Mouse (Mus musculus) ES-Bruce4 (cell line): ENCODE results near the gene Arhgap44. TPM values are rescaled to one million over a fixed set of nuclear protein-coding genes. Genes with fewer than 3 reads are reported as not detected.

Source experiments
- H3K27ac ChIP-seq: 2 replicates; pipeline ENCODE4 v1.5.1; 2012; ENCODE audit warnings: low read length, inconsistent platforms; ENCODE audit not compliant: insufficient read depth
- H3K27me3 ChIP-seq: 2 replicates; pipeline ENCODE4 v1.6.1; 2012; ENCODE audit warnings: mild to moderate bottlenecking, low read length, inconsistent platforms; ENCODE audit not compliant: control insufficient read depth, poor library complexity, insufficient read depth, severe bottlenecking
- H3K36me3 ChIP-seq: 2 replicates; pipeline ENCODE4 v1.6.1; 2012; ENCODE audit warnings: inconsistent platforms, mild to moderate bottlenecking, low read length, moderate library complexity; ENCODE audit not compliant: control insufficient read depth, poor library complexity, insufficient read depth, severe bottlenecking
- H3K4me1 ChIP-seq: one replicate; pipeline ENCODE4 v1.8.1; 2011; ENCODE audit warnings: low read length; ENCODE audit not compliant: control insufficient read depth, insufficient read depth
- H3K4me3 ChIP-seq: 2 replicates; pipeline ENCODE4 v1.5.1; 2011; ENCODE audit warnings: low read depth, mild to moderate bottlenecking, low read length
- H3K9ac ChIP-seq: 2 replicates; pipeline ENCODE4 v1.6.1; 2012; ENCODE audit warnings: low read depth, mild to moderate bottlenecking, inconsistent platforms; ENCODE audit not compliant: poor library complexity, severe bottlenecking
- H3K9me3 ChIP-seq: replicated peaks from 2 replicates; pipeline ENCODE4 v1.6.1; 2012; ENCODE audit warnings: mild to moderate bottlenecking, low read length, inconsistent platforms; ENCODE audit not compliant: control insufficient read depth, poor library complexity, insufficient read depth, severe bottlenecking
- CTCF ChIP-seq: IDR thresholded peaks from one replicate; pipeline ENCODE4 v1.8.1; 2011; ENCODE audit warnings: low read depth, low read length
- EP300 ChIP-seq: IDR thresholded peaks from 2 replicates; pipeline ENCODE4 v1.6.1; 2011; ENCODE audit warnings: low read depth, low read length; ENCODE audit not compliant: insufficient read depth
- POLR2A ChIP-seq: IDR thresholded peaks from one replicate; pipeline ENCODE4 v1.8.1; 2011; ENCODE audit warnings: low read length; ENCODE audit not compliant: insufficient read depth
- polyA plus RNA-seq: library from polyadenylated mRNA; stranded (reverse); fragments of >200 nt; gene quantifications from 2 replicates; pipeline ENCODE4 v1.2.4, GENCODE M21; 2011; ENCODE audit warnings: low read depth; ENCODE audit not compliant: missing spikeins, insufficient read depth, insufficient read length

Arhgap44 gene
- polyA plus RNA-seq, 1 experiment: 8.6 TPM

DNA sequence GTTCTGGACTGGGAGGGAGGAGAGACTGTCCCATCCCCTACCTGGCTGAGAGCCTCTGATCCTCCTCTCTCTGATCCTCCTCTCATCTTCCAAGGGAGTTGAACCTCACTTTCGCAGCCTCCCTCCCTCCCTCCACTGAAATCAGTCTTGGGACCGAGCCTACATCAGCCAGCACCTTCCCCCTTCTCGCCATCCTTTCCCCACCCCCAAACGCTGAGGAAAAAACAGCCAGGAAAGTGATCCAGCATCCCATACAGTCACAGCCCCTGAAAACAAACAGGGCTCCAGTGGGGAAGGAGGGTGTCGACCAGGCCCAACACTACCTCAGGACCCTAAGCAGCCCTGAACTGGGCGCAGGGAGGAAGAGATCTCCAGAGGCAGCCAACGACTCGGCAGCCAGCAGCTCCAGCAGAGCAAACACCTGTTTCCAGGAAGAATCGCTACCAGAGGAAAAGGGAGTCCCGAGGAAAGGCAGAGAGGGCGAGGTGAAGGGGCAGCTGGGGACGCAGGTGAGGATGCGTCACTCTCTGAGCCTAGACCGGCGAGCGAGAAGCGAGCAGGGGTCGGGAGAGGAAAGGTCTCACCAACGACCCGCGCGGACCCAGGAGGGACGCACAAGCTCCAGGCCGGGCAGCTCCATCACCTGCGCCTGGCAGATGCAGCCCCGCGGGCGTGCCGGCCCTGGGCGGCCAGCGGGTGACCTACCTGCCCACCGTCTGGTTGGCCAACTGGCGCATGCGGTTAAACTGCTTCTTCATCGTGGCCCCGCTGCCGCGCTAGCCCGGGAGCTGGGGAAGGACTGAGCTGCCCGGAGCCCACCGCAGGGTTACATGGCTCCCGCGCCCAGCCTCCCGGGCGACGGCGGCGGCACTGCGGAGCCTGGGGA is 637 bp downstream of the Arhgap44 start:
- Histone ChIP-seq H3K36me3 (no peaks in the 10 kb centered on the region), H3K27ac (no peak overlapping the region), H3K4me3 (peak overlapping the region; percentile 83), H3K27me3 (no peaks in the 10 kb centered on the region), H3K4me1 (no peaks in the 10 kb centered on the region), H3K9ac (peak overlapping the region; percentile 80), H3K9me3 (no peaks in the 10 kb centered on the region)
- TF ChIP-seq POLR2A: no peak
- TF ChIP-seq CTCF: no peak
- no peak for TF ChIP-seq EP300

DNA sequence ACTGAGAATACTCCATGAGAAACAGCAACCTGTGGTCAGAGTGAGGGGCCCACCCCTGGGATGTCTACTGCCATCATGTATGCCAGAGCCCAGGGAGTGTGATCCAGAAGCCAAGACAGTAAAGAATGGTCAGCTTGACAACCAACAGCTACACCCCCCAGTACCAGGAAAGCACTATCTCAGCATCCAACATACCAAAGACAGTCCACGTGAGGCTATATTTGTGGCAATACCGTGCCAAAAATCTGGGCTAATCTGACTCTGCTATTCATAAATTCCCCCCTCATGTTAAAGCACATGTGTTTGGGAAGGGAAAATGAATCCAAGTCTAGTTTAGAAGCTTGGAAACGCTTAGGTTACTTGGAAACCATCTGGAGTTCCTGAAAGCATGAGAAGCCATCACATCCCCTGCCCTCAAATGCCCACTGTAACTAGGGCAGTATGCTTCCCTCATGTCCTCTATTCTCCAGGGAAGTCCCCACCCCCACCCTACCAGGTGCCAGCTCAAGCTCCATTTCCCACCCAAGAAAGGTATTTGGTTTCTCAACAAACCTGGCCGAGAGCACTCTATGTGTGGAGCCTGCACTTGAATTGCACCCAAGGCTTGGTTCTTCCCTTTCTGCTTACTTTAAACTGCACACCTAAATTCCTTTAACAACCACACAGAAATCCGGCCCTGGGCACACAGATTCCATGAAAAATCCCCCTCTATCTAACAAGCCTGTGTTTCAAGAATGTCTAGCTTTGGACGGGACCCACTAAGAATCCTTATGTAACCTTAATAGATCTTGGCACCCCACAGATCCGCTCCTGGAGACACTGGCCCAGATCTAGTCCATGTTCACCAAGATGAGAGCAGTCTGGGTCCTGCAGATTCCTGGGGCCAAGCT is 1.5 kb downstream of the Arhgap44 start:
- peak overlapping the region; percentile 80; the same call in 1 of the 2 replicates for H3K9ac ChIP-seq
- no peak overlapping the region for H3K27ac ChIP-seq
- peak overlapping the region; percentile 83 for H3K4me3 ChIP-seq
- no peaks in the 10 kb centered on the region for H3K9me3 ChIP-seq
- H3K27me3 ChIP-seq: no peaks in the 10 kb centered on the region
- no peaks in the 10 kb centered on the region for H3K4me1 ChIP-seq
- no peaks in the 10 kb centered on the region for H3K36me3 ChIP-seq
- TF ChIP-seq EP300 (no peak), CTCF (no peak), POLR2A (no peak)

DNA sequence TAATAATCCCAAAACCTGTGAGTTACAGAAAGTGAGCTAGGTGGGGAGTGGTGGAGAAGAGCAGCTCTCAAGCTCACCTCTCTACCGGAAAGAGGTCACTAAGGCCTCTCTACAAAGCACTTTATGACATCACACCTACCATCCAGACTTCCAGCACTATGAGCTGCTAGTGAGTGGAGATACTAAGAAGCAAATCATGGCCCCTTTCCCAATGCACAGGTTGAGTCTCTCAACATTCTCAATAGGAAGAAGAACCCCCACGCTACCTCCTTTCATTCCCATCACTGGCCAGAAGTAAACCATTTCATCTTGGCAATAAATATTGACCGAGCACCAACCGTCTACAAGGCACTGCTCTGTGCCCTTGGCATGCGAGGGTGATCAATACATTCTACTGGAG is 3.0 kb downstream of the Arhgap44 start, which contains the start of gene 1700086D15Rik:
Gene 1700086D15Rik, minus strand, starts transcription at position 101 of the 400 bp plus-strand sequence.
- no peaks in the 10 kb centered on the region for H3K27me3 ChIP-seq
- no peak within 1 kb of the TSS for H3K9ac ChIP-seq
- TF ChIP-seq POLR2A: no peak
- TF ChIP-seq EP300: no peak
- no peak for TF ChIP-seq CTCF
- no peak within 1 kb of the TSS for H3K4me3 ChIP-seq
- H3K36me3 ChIP-seq: no peaks in the 10 kb centered on the region
- H3K27ac ChIP-seq: no peak within 1 kb of the TSS
- H3K9me3 ChIP-seq: no peaks in the 10 kb centered on the region
- H3K4me1 ChIP-seq: no peaks in the 10 kb centered on the region

DNA sequence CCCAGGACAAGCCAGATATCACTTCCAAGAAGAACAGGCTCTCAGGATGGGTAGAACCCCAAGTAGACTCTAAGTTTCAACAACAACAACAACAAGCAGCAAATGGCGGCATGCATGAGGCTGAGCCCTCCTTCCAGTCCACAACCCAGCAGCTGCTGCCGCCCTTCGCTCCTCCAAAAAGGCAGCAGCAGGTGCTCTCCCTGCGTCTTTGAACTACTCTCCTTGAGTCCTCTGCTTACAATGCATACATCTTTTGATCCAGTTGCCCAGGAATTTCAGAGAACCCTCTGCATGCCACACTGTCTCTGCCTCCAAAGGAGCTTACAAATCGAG is 4.1 kb downstream of the Arhgap44 start:
- Histone ChIP-seq H3K36me3 (no peaks in the 10 kb centered on the region), H3K4me3 (no peak overlapping the region), H3K27me3 (no peaks in the 10 kb centered on the region), H3K27ac (no peak overlapping the region), H3K4me1 (peaks cover 2% of the 10 kb centered on the region), H3K9ac (no peak overlapping the region), H3K9me3 (no peaks in the 10 kb centered on the region)
- TF ChIP-seq EP300 (no peak), CTCF (no peak), POLR2A (no peak)

DNA sequence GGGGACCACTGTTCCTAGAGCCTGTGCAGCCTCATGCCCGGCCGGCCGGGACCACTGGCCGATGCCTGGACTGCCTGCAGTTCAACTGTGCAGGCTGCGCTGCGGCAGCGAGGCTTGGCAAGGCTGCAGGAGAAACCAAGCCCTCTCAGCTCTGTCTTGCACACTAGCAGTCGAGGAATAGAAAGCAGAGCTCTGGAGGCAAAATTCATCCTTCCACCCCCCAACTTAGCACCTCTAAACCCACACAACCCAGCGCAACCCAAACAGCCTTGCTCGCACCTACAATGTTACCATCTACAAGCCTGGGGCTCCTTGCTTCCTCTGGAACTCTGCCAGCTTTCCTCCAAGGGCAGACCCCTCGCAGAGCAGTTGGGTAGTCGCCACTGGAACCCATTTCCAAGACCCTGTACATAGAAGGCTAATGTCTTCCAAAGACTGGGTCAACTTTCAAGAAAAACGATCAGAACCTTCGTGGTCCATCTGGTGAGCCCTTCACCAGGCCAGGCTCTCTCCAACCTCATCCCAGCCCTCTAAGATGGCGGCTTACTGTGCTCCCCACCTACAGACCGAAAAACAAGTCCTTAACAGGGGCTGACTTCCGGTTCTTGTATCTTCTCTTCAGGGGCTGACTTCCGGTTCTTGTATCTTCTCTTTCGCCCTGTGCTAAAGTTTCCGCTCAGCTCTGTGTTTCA is 4.6 kb downstream of the Arhgap44 start:
- TF ChIP-seq CTCF: no peak
- TF ChIP-seq EP300: no peak
- TF ChIP-seq POLR2A: no peak
- no peak overlapping the region for H3K4me3 ChIP-seq
- peaks cover 3% of the 10 kb centered on the region for H3K4me1 ChIP-seq

More for the DNA sequence above, 4.6 kb downstream of the Arhgap44 start:
- no peak overlapping the region for H3K9ac ChIP-seq
- no peaks in the 10 kb centered on the region for H3K36me3 ChIP-seq
- H3K27ac ChIP-seq: no peak overlapping the region
- H3K9me3 ChIP-seq: no peaks in the 10 kb centered on the region
- H3K27me3 ChIP-seq: no peaks in the 10 kb centered on the region
